Mouse (Mus musculus) E14TG2a.4 (cell line): ENCODE data around the gene Iffo2.

Source experiments
- H3K27me3 ChIP-seq: 2 replicates; pipeline ENCODE4 v1.6.1; 2014; ENCODE audit warnings: low read length, control low read depth; ENCODE audit not compliant: insufficient read depth
- H3K36me3 ChIP-seq: 2 replicates; pipeline ENCODE4 v1.6.1; 2014; ENCODE audit warnings: low read length, control low read depth; ENCODE audit not compliant: insufficient read depth
- H3K4me1 ChIP-seq: replicated peaks from 2 replicates; pipeline ENCODE4 v1.6.1; 2014; ENCODE audit warnings: low read depth, low read length, control low read depth
- H3K4me3 ChIP-seq: replicated peaks from 2 replicates; pipeline ENCODE4 v1.5.1; 2014; ENCODE audit warnings: mild to moderate bottlenecking, low read length
- H3K9me3 ChIP-seq: 2 replicates; pipeline ENCODE4 v1.6.1; 2014; ENCODE audit warnings: low read length, control low read depth
- CTCF ChIP-seq: conservative IDR thresholded peaks from 2 replicates; pipeline ENCODE4 v1.5.1; 2014; ENCODE audit warnings: low read length
- NANOG ChIP-seq: IDR thresholded peaks from 2 replicates; pipeline ENCODE4 v1.6.1; 2014; ENCODE audit warnings: borderline replicate concordance, low read length, mixed read lengths
- POU5F1 ChIP-seq: IDR thresholded peaks from 2 replicates; pipeline ENCODE4 v1.6.1; 2014; ENCODE audit warnings: low read length, borderline replicate concordance

Iffo2 gene

DNA sequence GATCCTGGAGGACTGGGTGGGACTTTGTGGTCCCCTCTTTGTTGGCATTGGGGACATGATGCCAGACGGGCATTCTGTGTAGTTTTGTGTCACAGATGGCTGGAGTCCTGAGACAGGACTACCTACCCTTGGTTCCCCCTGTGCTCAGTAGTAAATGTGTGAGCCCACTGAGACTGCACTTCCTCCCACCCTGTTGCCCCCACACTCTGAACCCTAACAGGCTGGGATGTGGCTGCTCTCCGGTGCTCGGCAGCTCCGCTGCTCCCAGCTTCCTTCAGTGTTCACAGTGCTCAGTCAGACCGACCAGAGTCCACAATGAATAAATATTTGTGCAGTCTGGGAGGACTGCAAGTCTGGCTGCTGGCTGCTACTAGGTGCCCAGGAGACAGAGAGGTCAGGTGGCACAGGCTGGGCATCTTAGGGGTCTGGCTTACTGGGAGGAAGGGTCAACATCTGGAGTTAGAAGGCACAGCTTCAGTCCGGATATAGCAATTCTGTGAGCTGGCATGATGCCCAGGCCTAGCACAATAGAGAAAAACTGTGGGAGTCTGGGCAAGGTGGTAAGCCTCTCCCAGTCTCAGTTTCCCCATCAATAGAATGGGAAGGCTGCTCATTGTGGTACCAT is 51.2 kb downstream of the Iffo2 start:
- H3K4me1 ChIP-seq: peaks cover 86% of the 10 kb centered on the region

DNA sequence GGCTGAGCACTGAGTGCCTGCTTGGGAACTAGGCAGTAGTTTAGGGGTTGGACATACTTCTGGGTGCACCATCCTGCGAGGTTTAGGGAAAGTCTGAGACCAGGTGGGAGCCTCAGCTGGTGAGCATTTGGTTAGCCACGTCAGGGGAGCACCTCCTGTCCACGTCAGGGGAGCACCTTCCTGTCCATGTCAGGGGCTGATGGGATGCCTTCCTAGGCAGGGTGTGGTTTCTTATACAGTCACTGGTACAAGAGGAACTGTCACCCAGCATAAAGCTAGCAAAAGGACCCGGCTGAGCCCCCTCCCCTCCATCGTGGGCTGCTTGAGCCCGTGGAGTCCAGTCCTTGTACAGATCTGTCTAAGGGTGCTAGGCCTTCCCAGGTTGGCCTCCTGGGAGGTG is 52.0 kb downstream of the Iffo2 start:
- no peak overlapping the region for H3K4me3 ChIP-seq
- no peak for TF ChIP-seq NANOG
- TF ChIP-seq POU5F1: no peak
- no peak for TF ChIP-seq CTCF
- H3K27me3 ChIP-seq: peaks cover 8% of the 10 kb centered on the region
- no peaks in the 10 kb centered on the region for H3K9me3 ChIP-seq
- H3K4me1 ChIP-seq: peaks cover 87% of the 10 kb centered on the region
- no peaks in the 10 kb centered on the region for H3K36me3 ChIP-seq

More for the DNA sequence above, 51.2 kb downstream of the Iffo2 start:
- Histone ChIP-seq H3K9me3 (no peaks in the 10 kb centered on the region), H3K27me3 (peaks cover 16% of the 10 kb centered on the region), H3K36me3 (no peaks in the 10 kb centered on the region), H3K4me3 (peak overlapping the region; percentile 39; the same call in 1 of the 2 replicates)
- no peak for TF ChIP-seq POU5F1
- TF ChIP-seq NANOG: no peak
- TF ChIP-seq CTCF: no peak

DNA sequence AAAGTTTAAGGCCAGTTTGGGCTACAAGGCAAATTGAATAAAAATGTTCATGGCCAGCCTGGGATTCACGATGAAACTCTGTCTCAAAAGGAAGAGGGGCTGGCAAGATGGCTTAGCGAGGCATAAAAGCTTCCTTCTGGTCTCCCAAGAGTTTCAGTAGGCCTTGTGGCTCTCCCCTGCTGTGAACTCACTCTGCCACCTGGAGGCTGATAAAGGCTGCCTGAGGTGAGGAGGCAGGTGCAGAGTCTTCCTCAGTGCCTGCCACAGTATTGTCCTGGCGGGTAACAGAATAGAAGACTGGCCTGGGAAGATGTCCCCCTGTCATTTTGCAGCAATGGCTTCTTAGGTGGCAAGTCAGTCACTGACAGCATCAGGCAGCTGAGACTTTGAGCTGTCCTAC is 52.6 kb downstream of the Iffo2 start:
- no peaks in the 10 kb centered on the region for H3K36me3 ChIP-seq
- no peak for TF ChIP-seq POU5F1
- TF ChIP-seq CTCF: no peak
- no peak for TF ChIP-seq NANOG
- H3K9me3 ChIP-seq: no peaks in the 10 kb centered on the region
- peaks cover 93% of the 10 kb centered on the region for H3K4me1 ChIP-seq
- no peak overlapping the region for H3K4me3 ChIP-seq
- peaks cover 7% of the 10 kb centered on the region for H3K27me3 ChIP-seq

DNA sequence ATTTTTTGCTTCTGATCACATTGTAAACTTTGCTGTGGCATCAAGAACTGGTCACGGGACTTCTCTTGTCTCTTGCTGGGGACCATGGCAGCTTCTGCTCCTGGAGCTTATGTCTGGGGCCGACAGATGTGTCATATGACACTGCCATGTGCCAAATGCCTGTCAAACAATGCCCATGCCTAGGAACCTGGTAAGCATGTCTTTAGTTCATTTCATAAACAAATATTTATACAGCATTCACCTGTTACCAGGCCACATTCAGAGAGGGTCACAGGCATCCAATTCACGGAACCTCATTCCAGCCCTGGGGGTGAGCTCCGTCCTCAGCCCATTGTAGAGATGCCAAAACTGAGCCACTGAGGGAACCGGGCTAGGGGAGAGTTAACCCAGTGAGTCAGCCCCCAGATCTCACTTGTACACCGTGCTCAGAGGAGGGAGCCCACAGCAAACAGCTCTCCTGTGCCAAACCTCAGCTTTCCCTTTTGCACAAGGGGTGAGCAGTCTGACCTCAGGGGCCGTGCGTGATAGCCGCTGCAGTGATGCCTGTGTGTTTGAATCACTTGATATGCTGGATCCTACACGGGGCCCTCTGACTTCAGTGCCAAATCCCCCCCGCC is 53.4 kb downstream of the Iffo2 start:
- Histone ChIP-seq H3K9me3 (no peaks in the 10 kb centered on the region), H3K27me3 (peaks cover 3% of the 10 kb centered on the region; the same call in 1 of the 2 replicates), H3K4me1 (peaks cover 96% of the 10 kb centered on the region), H3K4me3 (no peak overlapping the region), H3K36me3 (no peaks in the 10 kb centered on the region)
- no peak for TF ChIP-seq NANOG
- no peak for TF ChIP-seq CTCF
- TF ChIP-seq POU5F1: no peak

DNA sequence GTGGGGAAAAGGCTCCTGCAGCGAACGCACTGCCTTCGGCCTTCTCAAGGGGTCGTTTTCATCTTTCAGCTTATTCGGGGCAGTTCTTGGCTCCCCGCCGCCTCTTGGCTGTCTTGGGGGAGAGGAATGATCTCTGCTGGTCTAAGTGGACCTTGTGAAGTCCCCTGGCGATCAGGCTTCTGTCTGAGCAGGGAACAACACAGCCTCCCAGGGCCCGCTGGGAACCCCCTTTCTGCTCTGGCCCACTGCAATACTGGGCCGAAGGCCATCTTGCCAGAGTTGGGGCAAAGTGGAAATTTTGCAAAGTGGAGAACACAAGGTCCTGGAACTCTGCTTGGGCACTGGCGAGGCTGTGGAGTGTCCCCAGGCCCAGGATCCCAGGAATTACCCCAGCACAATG is 54.4 kb downstream of the Iffo2 start:
- H3K4me1 ChIP-seq: peaks cover 92% of the 10 kb centered on the region
- no peaks in the 10 kb centered on the region for H3K9me3 ChIP-seq
- H3K36me3 ChIP-seq: no peaks in the 10 kb centered on the region
- H3K4me3 ChIP-seq: peak overlapping the region; percentile 23; the same call in 1 of the 2 replicates
- no peak for TF ChIP-seq POU5F1
- TF ChIP-seq CTCF: no peak
- TF ChIP-seq NANOG: no peak
- H3K27me3 ChIP-seq: peaks cover under 1% of the 10 kb centered on the region; the same call in 1 of the 2 replicates

DNA sequence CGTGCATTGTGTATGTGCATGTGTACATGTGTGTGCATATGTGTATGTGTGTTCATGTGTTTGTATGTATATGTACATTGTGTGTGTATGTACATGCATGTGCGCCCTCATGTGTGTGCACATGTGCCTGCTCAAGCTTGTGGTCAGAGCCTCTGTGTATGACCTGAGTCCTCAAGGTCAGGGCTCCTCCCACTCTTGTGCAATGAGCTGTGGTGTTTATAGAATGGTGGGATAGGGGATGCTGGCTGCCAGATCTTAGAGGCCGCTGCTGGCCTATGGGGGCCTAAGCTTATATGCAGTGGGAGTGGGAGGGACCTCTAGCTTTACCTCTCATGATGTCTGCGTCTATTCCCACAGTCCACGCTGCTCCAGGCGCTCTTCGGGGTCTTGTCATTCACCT is 55.4 kb downstream of the Iffo2 start:
- Histone ChIP-seq H3K27me3 (no peaks in the 10 kb centered on the region; the same call in 1 of the 2 replicates), H3K9me3 (no peaks in the 10 kb centered on the region), H3K4me1 (peaks cover 93% of the 10 kb centered on the region), H3K36me3 (no peaks in the 10 kb centered on the region), H3K4me3 (no peak overlapping the region)
- TF ChIP-seq NANOG: no peak
- no peak for TF ChIP-seq CTCF
- TF ChIP-seq POU5F1: no peak

DNA sequence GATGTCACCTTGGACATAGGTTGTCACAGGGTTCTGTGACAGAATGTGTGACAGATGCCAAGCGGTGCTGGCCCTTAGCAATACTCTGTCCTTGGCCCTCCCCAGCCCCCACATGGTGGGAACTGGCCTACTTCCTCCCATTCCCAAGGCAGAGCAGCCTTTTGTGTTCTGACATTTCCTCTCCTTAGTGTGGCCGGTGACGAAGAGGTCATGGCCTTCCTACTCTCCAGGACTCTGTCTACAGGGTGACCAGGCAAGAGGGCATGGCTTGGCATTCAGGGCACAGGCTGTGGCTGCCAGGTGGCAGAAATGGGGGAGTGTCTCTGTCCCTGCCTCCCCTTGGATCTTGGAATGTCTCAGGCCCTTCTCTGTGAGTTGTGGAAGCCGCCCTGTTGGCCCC is 57.0 kb downstream of the Iffo2 start:
- H3K4me1 ChIP-seq: peaks cover 93% of the 10 kb centered on the region
- no peaks in the 10 kb centered on the region; the same call in 1 of the 2 replicates for H3K27me3 ChIP-seq
- no peak overlapping the region for H3K4me3 ChIP-seq
- H3K36me3 ChIP-seq: no peaks in the 10 kb centered on the region
- TF ChIP-seq CTCF: no peak
- TF ChIP-seq POU5F1: no peak
- no peak for TF ChIP-seq NANOG
- no peaks in the 10 kb centered on the region for H3K9me3 ChIP-seq

DNA sequence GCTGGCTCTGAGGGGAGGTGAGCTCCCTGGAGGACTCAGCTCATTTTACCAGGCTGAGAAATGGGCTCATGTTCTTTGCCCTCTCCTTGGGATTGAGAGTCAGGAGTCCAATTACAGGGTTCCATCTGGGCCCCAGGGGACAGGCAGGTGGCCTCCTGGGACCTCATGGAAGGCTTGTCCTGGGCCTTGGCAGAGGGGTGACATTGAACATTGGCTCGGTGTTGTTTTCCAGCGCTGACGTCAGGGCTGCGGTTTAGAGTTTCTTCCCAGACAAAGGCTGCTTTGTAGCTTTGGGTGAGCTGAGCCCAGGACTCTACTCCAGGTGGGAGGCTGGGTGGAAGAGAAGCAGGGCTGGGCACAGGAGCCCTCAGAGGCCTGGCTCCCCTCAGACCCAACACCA is 57.4 kb downstream of the Iffo2 start:
- TF ChIP-seq POU5F1: no peak
- TF ChIP-seq CTCF: no peak
- TF ChIP-seq NANOG: no peak

More for the DNA sequence above, 57.4 kb downstream of the Iffo2 start:
- Histone ChIP-seq H3K36me3 (no peaks in the 10 kb centered on the region), H3K27me3 (no peaks in the 10 kb centered on the region), H3K4me3 (no peak overlapping the region), H3K4me1 (peaks cover 93% of the 10 kb centered on the region), H3K9me3 (no peaks in the 10 kb centered on the region)
